Mouse (Mus musculus): ENCODE data around the gene Klhl21.

DNA sequence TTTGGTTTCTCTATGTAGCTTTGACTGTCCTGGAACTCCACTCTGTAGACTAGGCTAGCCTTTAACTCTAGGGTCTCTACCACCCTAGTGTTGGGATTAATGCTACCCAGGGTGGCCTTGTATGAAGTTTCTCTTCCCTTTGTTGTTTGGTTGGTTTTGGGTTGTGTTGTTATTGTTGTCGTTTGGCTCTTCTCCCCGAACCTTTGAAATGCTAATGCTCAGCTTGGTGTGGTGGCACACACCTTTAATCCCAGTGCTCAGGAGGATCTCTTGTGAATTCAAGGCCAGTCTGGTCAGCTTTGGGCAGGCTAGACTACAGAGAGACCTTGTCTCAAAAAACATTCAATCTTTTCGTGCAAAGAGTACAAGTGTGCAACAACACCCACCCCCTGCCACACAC is 34.6 kb downstream of the Klhl21 start:
- TF ChIP-seq POLR2A (IDR thresholded peaks at IDR 0.05; ENCODE audit: control insufficient read depth, extremely low read depth, insufficient read depth, low read length, poor library complexity) (no peak), CTCF (IDR thresholded peaks at IDR 0.05; ENCODE audit: borderline replicate concordance, control insufficient read depth, extremely low read depth, insufficient read depth, low read length, poor library complexity) (no peak)
